Mouse (Mus musculus) thymus, adult 2 months (tissue): ENCODE data around the gene Ptgis. TPM values are rescaled to one million over a fixed set of nuclear protein-coding genes. Genes with fewer than 3 reads are reported as not detected.

Source experiments
- DNase-seq: peaks from one replicate; pipeline ENCODE4 v3.0.0; 2021
- H3K27ac ChIP-seq: fragments of 200-500 bp; 2 replicates; pipeline ENCODE4 v1.5.1; 2012; ENCODE audit warnings: low read length, control low read depth; ENCODE audit not compliant: control insufficient read depth, insufficient read depth
- H3K27me3 ChIP-seq: fragments of 200-500 bp; 2 replicates; pipeline ENCODE4 v1.6.1; 2012; ENCODE audit warnings: mild to moderate bottlenecking, low read length, moderate library complexity, mixed read lengths; ENCODE audit not compliant: control insufficient read depth, insufficient read depth
- H3K36me3 ChIP-seq: fragments of 200-500 bp; 2 replicates; pipeline ENCODE4 v1.6.1; 2012; ENCODE audit warnings: mild to moderate bottlenecking, low read length, moderate library complexity; ENCODE audit not compliant: control insufficient read depth, insufficient read depth
- H3K4me1 ChIP-seq: fragments of 200-500 bp; replicated peaks from 2 replicates; pipeline ENCODE4 v1.6.1; 2012; ENCODE audit warnings: low read length; ENCODE audit not compliant: control insufficient read depth, insufficient read depth
- H3K4me3 ChIP-seq: fragments of 200-500 bp; 2 replicates; pipeline ENCODE4 v1.5.1; 2012; ENCODE audit warnings: mild to moderate bottlenecking, low read length, control low read depth, moderate library complexity; ENCODE audit not compliant: control insufficient read depth, insufficient read depth
- CTCF ChIP-seq: fragments of 200-500 bp; IDR thresholded peaks from 2 replicates; pipeline ENCODE4 v1.5.1; 2012; ENCODE audit warnings: mild to moderate bottlenecking, control low read depth, low read length, moderate library complexity, borderline replicate concordance; ENCODE audit not compliant: control insufficient read depth, poor library complexity, insufficient read depth; ENCODE audit errors: extremely low read depth
- POLR2A ChIP-seq: fragments of 200-500 bp; IDR thresholded peaks from 2 replicates; pipeline ENCODE4 v1.6.1; 2012; ENCODE audit warnings: mild to moderate bottlenecking, low read length, control low read depth, moderate library complexity; ENCODE audit not compliant: control insufficient read depth, poor library complexity, insufficient read depth; ENCODE audit errors: extremely low read depth
- WGBS: fragments of 180-500 bp; shearing (Covaris S2); methylation state at CpG from one replicate; pipeline ENCODE4 v1.1.7; 2018; 5-methylcytosine and 5-hydroxymethylcytosine counted together
- polyA plus RNA-seq: library from polyadenylated mRNA; depleted of rRNA; stranded (reverse); fragments of >200 nt; gene quantifications from 2 replicates; pipeline ENCODE4 v1.2.3, GENCODE M21; 2012

The Ptgis gene
- polyA plus RNA-seq, 1 experiment, result 9.9 TPM

DNA sequence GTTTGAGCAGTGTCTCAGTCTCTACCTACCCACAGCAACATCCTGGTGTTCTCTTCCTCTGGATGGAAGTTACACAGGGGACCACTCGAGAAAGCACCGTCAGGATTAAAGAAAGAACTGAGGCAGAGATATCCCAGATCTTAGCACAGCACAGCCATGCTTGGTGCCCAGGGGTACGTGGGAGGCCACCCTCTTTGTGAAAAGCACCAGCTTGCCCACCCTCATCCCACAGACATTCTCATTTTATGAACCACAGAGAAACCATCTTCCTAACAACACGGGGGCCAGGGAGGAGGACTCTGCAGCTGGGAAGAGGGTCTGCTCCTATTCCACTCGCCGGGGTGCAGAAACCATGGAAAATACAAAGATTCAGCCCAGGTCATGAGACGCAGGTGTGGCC lies 90.3 kb downstream of the Ptgis start:
- 95% methylated on average over 7 of the region's 7 CpGs for WGBS
- no peak for DNase-seq
- Histone ChIP-seq H3K27ac (no peak overlapping the region), H3K4me1 (peaks cover 11% of the 10 kb centered on the region; the same call in 1 of the 2 replicates), H3K36me3 (no peaks in the 10 kb centered on the region), H3K4me3 (no peak overlapping the region), H3K27me3 (no peaks in the 10 kb centered on the region)
- no peak for TF ChIP-seq POLR2A
- no peak for TF ChIP-seq CTCF

DNA sequence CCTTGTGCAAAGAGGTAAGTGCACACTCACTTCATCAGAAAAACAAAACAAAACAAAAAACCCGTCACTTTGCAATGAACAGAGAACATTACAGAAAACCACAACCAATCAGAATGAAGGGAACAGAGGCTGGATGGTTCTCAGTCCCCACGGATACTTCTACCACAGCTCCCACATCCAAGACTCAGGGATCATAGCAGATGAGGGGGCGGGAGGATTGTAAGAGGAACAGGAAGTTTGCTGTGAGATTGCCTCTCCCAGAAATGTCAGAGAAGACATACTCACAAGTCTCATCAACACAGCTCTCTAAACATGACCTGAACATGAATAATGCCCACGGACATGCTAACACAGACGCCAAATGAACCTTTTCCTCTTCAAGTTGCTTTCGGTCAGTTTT lies 91.4 kb downstream of the Ptgis start:
- Histone ChIP-seq H3K27ac (no peak overlapping the region), H3K4me1 (peaks cover 18% of the 10 kb centered on the region), H3K36me3 (no peaks in the 10 kb centered on the region), H3K27me3 (no peaks in the 10 kb centered on the region), H3K4me3 (no peak overlapping the region)
- no peak for TF ChIP-seq POLR2A
- 84% methylated on average over 6 of the region's 6 CpGs for WGBS
- DNase-seq, result no peak

DNA sequence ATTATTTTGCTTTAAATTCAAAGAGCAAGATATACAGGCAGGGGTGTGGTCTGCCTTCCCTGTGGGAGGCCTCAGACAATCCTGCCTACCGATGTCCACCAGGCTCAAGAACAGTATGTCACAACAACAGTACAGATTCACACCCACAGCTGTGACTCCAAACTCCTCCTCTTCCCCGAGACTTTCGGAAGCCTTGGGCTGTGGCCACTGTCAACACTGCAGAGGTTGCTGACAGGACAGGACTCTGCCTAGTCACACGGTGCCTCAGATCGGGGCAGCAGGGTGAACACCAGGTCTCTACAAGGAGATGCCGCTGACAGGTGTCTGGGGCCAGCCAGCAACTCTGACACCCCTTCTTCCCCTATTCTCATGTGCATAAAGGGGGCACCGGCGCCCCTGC lies 92.7 kb downstream of the Ptgis start:
- no peak for TF ChIP-seq CTCF
- TF ChIP-seq POLR2A, result no peak
- H3K4me3 ChIP-seq, result no peak overlapping the region
- no peaks in the 10 kb centered on the region for H3K27me3 ChIP-seq
- H3K27ac ChIP-seq, result no peak overlapping the region
- peaks cover 18% of the 10 kb centered on the region for H3K4me1 ChIP-seq
- DNase-seq, result no peak
- 8% methylated on average over 8 of the region's 8 CpGs for WGBS
- no peaks in the 10 kb centered on the region for H3K36me3 ChIP-seq

DNA sequence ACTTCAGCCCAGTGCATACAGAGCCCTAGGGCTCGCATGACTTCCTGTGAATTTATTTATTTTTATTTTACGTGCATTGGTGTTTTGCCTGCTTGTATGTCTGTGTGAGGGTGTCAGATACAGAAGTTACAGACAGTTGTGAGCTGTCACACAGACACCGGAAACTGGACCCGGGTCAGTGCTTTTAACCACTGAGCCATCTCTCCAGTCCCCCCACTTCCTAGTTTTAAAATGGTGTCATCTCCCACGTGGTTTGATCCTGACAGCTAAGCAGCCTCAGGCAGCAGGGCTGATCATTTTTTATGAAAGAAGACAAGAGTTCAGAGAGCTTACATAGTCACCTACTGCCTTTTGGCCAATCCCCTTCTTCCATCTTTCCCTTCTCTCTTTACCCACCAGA lies 94.5 kb downstream of the Ptgis start:
- no peak for DNase-seq
- TF ChIP-seq POLR2A, result no peak
- no peak for TF ChIP-seq CTCF
- no peak overlapping the region for H3K27ac ChIP-seq
- H3K36me3 ChIP-seq, result no peaks in the 10 kb centered on the region
- H3K4me1 ChIP-seq, result peaks cover 18% of the 10 kb centered on the region
- 37% methylated on average over 5 of the region's 5 CpGs for WGBS
- H3K4me3 ChIP-seq, result no peak overlapping the region
- H3K27me3 ChIP-seq, result no peaks in the 10 kb centered on the region

DNA sequence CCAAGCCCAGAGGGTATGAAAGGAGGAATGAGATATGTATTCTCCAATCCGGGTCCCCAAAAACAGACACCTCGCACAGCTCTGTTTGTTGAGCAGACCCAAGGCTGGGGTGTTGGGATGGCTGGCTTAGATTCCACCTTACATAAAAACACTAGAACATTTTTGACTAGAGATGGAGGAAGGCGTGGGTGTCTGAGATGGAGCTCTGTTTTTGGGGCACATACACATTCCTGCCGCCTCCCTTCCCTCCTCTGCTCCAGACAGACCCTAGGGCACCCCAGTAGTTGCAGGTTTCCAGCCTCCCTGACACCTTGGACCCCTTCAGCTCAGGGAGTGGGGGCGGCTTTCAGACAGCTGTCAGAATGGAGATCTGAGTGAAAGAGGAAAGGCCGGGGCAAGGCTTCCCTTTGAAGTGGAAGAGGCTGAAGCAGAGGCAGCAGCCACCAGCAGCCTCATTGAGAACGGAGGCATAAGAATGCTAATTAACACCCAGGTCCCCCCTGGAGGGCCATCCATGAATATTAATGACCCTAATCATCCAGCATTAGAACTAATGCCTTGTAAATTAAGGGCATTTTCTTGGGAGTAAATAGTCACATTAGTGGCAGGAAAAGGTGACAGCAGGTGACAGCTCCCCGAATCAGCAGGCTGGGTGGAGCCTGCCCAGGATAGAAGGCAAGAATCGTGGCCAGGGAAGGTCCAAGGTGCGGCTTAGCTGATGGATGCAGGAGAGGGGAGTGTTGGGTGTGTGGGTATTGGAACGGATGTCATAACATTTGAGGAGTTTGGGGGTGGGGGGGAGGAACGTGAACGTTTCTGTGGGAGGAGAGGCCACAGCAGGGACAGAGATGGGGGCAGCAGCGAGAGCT lies 95.7 kb downstream of the Ptgis start:
- Histone ChIP-seq H3K27me3 (no peaks in the 10 kb centered on the region), H3K27ac (no peak overlapping the region), H3K36me3 (no peaks in the 10 kb centered on the region), H3K4me1 (peaks cover 27% of the 10 kb centered on the region), H3K4me3 (no peak overlapping the region)
- TF ChIP-seq POLR2A (no peak), CTCF (no peak)
- no peak for DNase-seq
- WGBS, result 37% methylated on average over 14 of the region's 14 CpGs

DNA sequence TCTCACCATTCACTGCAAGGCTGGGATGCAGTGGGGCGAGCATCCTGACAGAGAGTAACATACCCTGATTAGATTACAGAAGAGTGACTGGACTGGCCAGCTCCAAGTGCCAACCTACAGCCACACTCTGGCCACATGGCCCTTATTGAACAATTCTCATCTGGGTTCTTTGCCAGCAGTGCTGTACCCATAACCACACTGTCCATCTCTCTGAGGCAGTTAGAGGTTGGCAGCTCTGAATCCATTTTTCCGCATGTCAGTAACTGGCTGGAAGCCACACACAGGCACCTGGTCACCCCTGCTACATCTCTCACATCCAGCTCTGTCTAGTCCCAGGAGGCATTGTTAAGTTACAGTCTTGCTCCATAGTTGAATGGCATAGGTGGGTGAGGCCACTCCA lies 96.5 kb downstream of the Ptgis start:
- no peak for TF ChIP-seq CTCF
- TF ChIP-seq POLR2A, result no peak
- Histone ChIP-seq H3K36me3 (no peaks in the 10 kb centered on the region), H3K27me3 (no peaks in the 10 kb centered on the region), H3K4me1 (peaks cover 35% of the 10 kb centered on the region), H3K27ac (no peak overlapping the region), H3K4me3 (no peak overlapping the region)
- WGBS, result 94% methylated on average over 2 of the region's 2 CpGs
- no peak for DNase-seq
